18 mouse cellular contexts compared by ENCODE assay signal in genomic region chr1:150459599-150459998, GRCm38 (mm10). TPM values are rescaled to one million over a fixed set of nuclear protein-coding genes. Genes with fewer than 3 reads are reported as not detected.
A peak's percentile ranks its signal among the peaks of the same experiment; 100 is the strongest.
DNase-seq lines count a peak whose midpoint lies in the region; ATAC-seq and TF ChIP-seq lines count a peak whose summit lies in the region.
"Had no signal": no experiment of that assay in that cellular context is flagged by ENCODE, and none has a peak within 500 bp of the region (broad histone marks: within the 10 kb centered on the region; RNA-seq: fewer than 3 reads in every experiment).

No protein-coding gene starts in this region.

- H3K4me1 ChIP-seq in lung, adult 2 months (ENCODE audit: control insufficient read depth, insufficient read depth, low read length): 0 out of 2 replicates have a peak, but pooled peaks cover 2% of the 10 kb centered on the region
- H3K4me1 ChIP-seq: forebrain, embryonic 15.5 days; lung, embryonic 15.5 days had no signal

- no peak for TF ChIP-seq POLR2A in lung, adult 2 months (IDR thresholded peaks at IDR 0.05; ENCODE audit: borderline replicate concordance, extremely low read depth, low read depth, low read length)

- DNase-seq in gastrocnemius, adult 2 months: no peak
- no peak for DNase-seq in gastrocnemius, postnatal 14 days
- DNase-seq in lung, postnatal 36 days: peak; percentile 22
- DNase-seq in lung, adult 2 months: no peak
- no peak for DNase-seq in kidney, postnatal 25 days
- DNase-seq in frontal cortex, postnatal 14 days (ENCODE audit: low spot score in 2 of 2): no peak
- DNase-seq in embryo, embryonic 10 days (ENCODE audit: low spot score): no peak
- DNase-seq: cerebellum, adult 8-10 months; kidney, adult 2 months; kidney, postnatal 10 days; liver, embryonic 13.5 days; right cerebral cortex, postnatal 25 days; thymus, adult 2 months had no signal

- TF ChIP-seq CTCF in gastrocnemius, adult 2 months (IDR thresholded peaks at IDR 0.05): no peak
- no peak for TF ChIP-seq CTCF in lung, adult 2 months (IDR thresholded peaks at IDR 0.05; ENCODE audit: insufficient read depth, low read length)

- intact Hi-C loops in gastrocnemius, adult 2 months (cut with DNase I): no loop called here
- intact Hi-C loops in gastrocnemius, postnatal 14 days (cut with DNase I; ENCODE audit: low total_unique reads): no loop called here

- no peak overlapping the region for H3K4me3 ChIP-seq in gastrocnemius, adult 2 months
- H3K4me3 ChIP-seq in lung, adult 2 months (replicated peaks; ENCODE audit: extremely low read depth, low read depth, low read length): no peak overlapping the region
- H3K4me3 ChIP-seq: forebrain, embryonic 15.5 days; left cerebral cortex, adult 2 months; liver, embryonic 13.5 days; lung, embryonic 15.5 days had no signal

- peak; percentile 86 for ATAC-seq in megakaryocyte, adult 5-6 weeks (ENCODE audit: poor library complexity, severe bottlenecking)
- ATAC-seq: forebrain, embryonic 15.5 days; midbrain, embryonic 16.5 days had no signal

- peak overlapping the region; percentile 75 for H3K27ac ChIP-seq in gastrocnemius, adult 2 months
- H3K27ac ChIP-seq: forebrain, embryonic 15.5 days; left cerebral cortex, adult 2 months; liver, embryonic 13.5 days; lung, embryonic 15.5 days had no signal

- 31% methylated on average over 3 of the region's 3 CpGs for WGBS in lung, adult 2 months

RNA-seq across cellular contexts. Expression of gene Prg4, which starts 6.4 kb away (rescaled TPM):
- 10 to 100 TPM in 1 of 2 experiments, 1 to 10 TPM in 1; 8.7 to 25.2 TPM for total RNA-seq in gastrocnemius, adult 2 months (2021)
- total RNA-seq in gastrocnemius, postnatal 14 days (2021): 1 to 10 TPM; 1.7 to 4.9 TPM
- 2.8 and 7.2 TPM in 2 replicates for polyA plus RNA-seq in lung, adult 2 months (2012; rRNA removed)
- 0.78 and 0.98 TPM in 2 replicates for total RNA-seq in megakaryocyte, adult 5-6 weeks (2015)
- not detected in 2 replicates for total RNA-seq in megakaryocyte, adult 5-6 weeks (2017)
